Mouse (Mus musculus) C2C12 (cell line): ENCODE data around the gene A1bg. TPM values are rescaled to one million over a fixed set of nuclear protein-coding genes. Genes with fewer than 3 reads are reported as not detected.

Experiments
- H3K27me3 ChIP-seq: one replicate; pipeline ENCODE4 v1.6.1; 2011; ENCODE audit not compliant: control insufficient read depth, insufficient read depth, insufficient read length
- H3K36me3 ChIP-seq: one replicate; pipeline ENCODE4 v1.6.1; 2011; ENCODE audit not compliant: control insufficient read depth, insufficient read depth
- H3K4me3 ChIP-seq: one replicate; pipeline ENCODE4 v1.5.1; 2011; ENCODE audit warnings: mild to moderate bottlenecking, control low read depth; ENCODE audit not compliant: poor library complexity, insufficient read depth, severe bottlenecking
- H3K79me2 ChIP-seq: one replicate; pipeline ENCODE4 v1.6.1; 2011; ENCODE audit not compliant: control insufficient read depth, insufficient read depth
- H3K79me3 ChIP-seq: one replicate; pipeline ENCODE4 v1.6.1; 2011; ENCODE audit warnings: low read depth, control low read depth
- H3ac ChIP-seq: one replicate; pipeline ENCODE3; 2011; ENCODE audit warnings: low read depth; ENCODE audit not compliant: control insufficient read depth, insufficient read length
- CEBPB ChIP-seq: IDR thresholded peaks from one replicate; pipeline ENCODE4 v1.6.1; 2011; ENCODE audit warnings: low read depth, mild to moderate bottlenecking, control low read depth, moderate library complexity
- CTCF ChIP-seq: IDR thresholded peaks from one replicate; pipeline ENCODE4 v1.5.1; 2011; ENCODE audit not compliant: control insufficient read depth, insufficient read depth, insufficient read length
- FOSL1 ChIP-seq: IDR thresholded peaks from one replicate; pipeline ENCODE4 v1.8.0; 2011; ENCODE audit warnings: mild to moderate bottlenecking, low read length; ENCODE audit not compliant: poor library complexity, insufficient read depth, severe bottlenecking
- MAX ChIP-seq: IDR thresholded peaks from one replicate; pipeline ENCODE4 v1.6.1; 2011; ENCODE audit warnings: mild to moderate bottlenecking, control low read depth
- MYOD1 ChIP-seq: IDR thresholded peaks from one replicate; pipeline ENCODE4 v1.6.1; 2011; ENCODE audit warnings: low read depth; ENCODE audit not compliant: control insufficient read depth, insufficient read length
- MYOG ChIP-seq: IDR thresholded peaks from one replicate; pipeline ENCODE4 v1.6.1; 2011; ENCODE audit not compliant: control insufficient read depth, insufficient read length; ENCODE audit errors: extremely low read depth
- USF1 ChIP-seq: IDR thresholded peaks from one replicate; pipeline ENCODE4 v1.6.1; 2011; ENCODE audit warnings: low read depth, mild to moderate bottlenecking, control low read depth, moderate library complexity
- long read RNA-seq, 2 experiments: library from polyadenylated mRNA; unstranded; transcript quantifications; one replicate each; pipeline ENCODE4 v2.0.0; 2019 to 2020
- polyA plus RNA-seq: library from polyadenylated mRNA; unstranded; fragments of >200 nt; fragmentation: generic; extraction: Trizol; gene quantifications from one replicate; pipeline ENCODE4 v1.2.1, GENCODE M21; 2012; ENCODE audit warnings: missing spikeins

The A1bg gene
- polyA plus RNA-seq, result not detected
- long read RNA-seq, experiment 1, result 0 reads
- long read RNA-seq, experiment 2, result 0 reads

DNA sequence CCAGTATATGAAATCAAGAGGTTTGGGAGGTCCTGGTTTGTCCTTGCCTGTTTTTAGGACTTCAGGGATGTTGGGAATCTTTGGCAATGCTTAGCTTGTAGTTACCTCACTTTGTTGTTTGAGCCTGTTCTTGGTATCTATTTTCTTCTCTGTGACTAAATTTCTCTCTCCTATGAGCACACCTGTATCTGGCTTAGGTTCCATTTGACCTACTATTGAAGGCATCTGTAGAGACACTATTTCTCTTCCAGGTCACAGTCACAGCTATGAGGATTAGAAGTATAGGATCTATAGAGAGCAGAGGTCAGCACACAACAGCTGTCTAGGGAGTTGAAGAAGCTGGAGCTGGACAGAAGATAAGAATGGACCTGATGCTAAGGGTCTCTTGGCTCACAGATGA is at the start of gene A1bg:
Gene A1bg, minus strand, starts transcription at position 101 of the 400 bp plus-strand sequence.
- Histone ChIP-seq H3K79me3 (no peaks in the 10 kb centered on the region), H3ac (no peak within 1 kb of the TSS), H3K79me2 (no peaks in the 10 kb centered on the region), H3K27me3 (no peaks in the 10 kb centered on the region), H3K4me3 (no peak within 1 kb of the TSS), H3K36me3 (no peaks in the 10 kb centered on the region)
- TF ChIP-seq MYOD1 (no peak), FOSL1 (no peak), CEBPB (no peak), CTCF (no peak), MYOG (no peak), USF1 (no peak), MAX (no peak)

- TF ChIP-seq CTCF (no peak), USF1 (no peak), MYOG (no peak), CEBPB (no peak), FOSL1 (no peak), MAX (no peak), MYOD1 (no peak)
- Histone ChIP-seq H3K4me3 (no peak overlapping the region), H3K27me3 (no peaks in the 10 kb centered on the region), H3K79me2 (no peaks in the 10 kb centered on the region), H3ac (no peak overlapping the region), H3K36me3 (no peaks in the 10 kb centered on the region), H3K79me3 (no peaks in the 10 kb centered on the region)
Measured at GRCm38 (mm10) chr15:60968549-60968861, 45.7 kb upstream of the A1bg start.

DNA sequence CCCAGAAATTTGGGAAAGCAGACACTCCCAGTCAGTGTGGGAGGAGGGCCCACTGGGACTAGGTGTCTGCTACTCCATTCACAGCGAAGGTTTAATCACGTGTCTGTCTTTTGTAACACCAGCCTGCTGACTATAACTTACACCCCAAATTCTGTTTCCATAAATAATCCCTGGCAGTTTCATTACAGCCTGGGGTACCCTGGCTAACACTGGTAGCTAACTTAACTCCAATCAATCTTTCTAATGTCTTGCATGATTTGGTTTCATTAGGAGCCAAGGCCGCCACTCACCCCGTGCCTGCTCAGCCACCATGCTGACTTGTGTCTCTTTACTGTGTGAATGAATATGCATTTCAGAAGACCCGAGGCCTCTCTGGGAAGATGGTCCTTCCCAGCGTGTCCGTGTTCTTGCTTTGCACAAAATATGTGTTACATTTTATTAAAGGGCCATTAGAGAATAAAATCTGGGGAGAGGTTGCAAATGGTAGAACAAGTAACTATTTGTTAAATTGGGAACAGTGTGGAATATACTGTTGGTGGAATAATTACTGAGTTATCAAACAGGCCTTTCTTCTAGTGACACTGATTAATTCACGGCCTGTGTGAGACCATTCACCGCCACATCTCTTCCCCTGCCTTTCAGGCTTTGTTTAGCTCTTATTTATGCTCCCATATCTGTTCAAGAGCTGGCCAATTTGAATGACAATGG is 45.2 kb upstream of the A1bg start:
- no peaks in the 10 kb centered on the region for H3K36me3 ChIP-seq
- H3ac ChIP-seq, result no peak overlapping the region
- TF ChIP-seq CTCF, result no peak
- no peak for TF ChIP-seq CEBPB
- TF ChIP-seq MAX, result no peak
- no peak for TF ChIP-seq MYOG
- no peak for TF ChIP-seq MYOD1
- H3K79me2 ChIP-seq, result no peaks in the 10 kb centered on the region
- no peaks in the 10 kb centered on the region for H3K27me3 ChIP-seq
- no peak overlapping the region for H3K4me3 ChIP-seq
- no peaks in the 10 kb centered on the region for H3K79me3 ChIP-seq

DNA sequence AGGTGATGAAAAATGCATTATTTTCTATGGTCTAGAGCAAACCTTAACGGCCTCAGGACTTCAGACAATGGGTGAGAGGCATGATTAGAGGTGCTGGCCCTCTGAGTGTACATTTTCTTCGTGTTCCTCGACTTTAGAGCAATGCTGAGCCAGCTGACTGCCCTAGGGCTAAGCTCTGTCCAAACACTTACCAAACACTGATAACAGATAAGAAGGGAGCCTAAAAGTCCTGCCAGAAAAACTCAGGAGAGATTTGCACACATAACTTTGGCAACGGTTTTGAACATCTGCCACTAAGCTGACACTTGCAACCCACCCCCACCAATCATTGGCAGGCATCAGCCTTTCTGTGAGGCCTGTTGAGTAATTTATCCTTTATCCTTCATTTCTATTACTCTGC is 2.9 kb upstream of the A1bg start:
- Histone ChIP-seq H3ac (no peak overlapping the region), H3K36me3 (no peaks in the 10 kb centered on the region), H3K4me3 (no peak overlapping the region), H3K79me3 (no peaks in the 10 kb centered on the region), H3K27me3 (no peaks in the 10 kb centered on the region), H3K79me2 (no peaks in the 10 kb centered on the region)
- TF ChIP-seq MYOG, result no peak

DNA sequence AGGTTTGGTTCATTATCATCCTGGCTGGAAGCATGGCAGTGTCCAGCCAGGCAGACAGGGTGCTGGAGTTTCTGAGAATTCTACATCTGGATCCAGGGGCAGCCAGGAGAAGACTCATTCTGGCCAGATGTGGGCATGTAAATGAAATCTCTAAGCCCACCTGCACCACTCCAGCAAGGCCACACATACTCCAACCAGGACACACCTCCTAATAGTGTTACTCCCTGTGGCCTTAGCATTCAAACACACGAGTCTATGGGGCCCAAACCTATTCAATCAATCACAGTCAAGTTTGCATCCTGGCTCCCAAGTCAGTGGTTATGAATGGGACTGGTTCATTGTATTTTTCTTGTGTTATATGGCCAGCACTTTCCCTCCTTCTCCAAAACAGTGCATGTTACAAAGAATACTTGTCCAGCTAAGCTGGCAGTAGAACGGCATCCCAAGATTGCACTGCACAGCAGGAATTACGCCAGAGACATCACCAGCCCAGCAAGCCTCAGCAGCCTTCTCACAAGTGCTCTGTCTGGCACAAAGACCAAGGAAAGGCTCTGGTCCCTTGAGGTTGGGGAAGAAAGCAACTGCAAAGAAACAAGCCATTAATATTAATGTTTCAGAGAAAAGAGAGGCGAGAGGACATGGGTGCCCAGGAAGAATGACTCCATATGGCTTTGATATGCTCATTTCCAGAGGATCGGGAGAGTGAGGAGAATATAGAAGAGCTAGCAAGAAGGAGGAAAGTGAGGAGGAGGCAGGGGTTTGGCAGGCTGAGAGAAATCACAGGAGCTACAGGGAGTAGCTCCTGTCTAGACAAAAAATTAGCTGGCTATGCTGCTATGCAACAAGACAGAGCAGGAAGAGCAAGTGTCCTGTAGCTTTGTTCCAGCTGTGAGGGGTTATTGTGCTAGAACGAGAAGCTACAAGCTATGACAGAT is 18.8 kb downstream of the A1bg start:
- Histone ChIP-seq H3ac (no peak overlapping the region), H3K79me2 (no peaks in the 10 kb centered on the region), H3K27me3 (no peaks in the 10 kb centered on the region), H3K4me3 (no peak overlapping the region), H3K36me3 (no peaks in the 10 kb centered on the region), H3K79me3 (no peaks in the 10 kb centered on the region)
- TF ChIP-seq MYOD1, result no peak
- no peak for TF ChIP-seq CEBPB
- no peak for TF ChIP-seq FOSL1
- no peak for TF ChIP-seq MAX
- TF ChIP-seq CTCF, result no peak
- no peak for TF ChIP-seq USF1
- TF ChIP-seq MYOG, result no peak
